Mouse (Mus musculus) intestine, postnatal 0 days (tissue): ENCODE measurements around the gene B3gnt8. TPM values are rescaled to one million over a fixed set of nuclear protein-coding genes. Genes with fewer than 3 reads are reported as not detected.
"Not testable (repeated sequence)": the region's sequence is repeated elsewhere in the genome, so short reads cannot be mapped to it uniquely, and the experiment has no call there.

Source experiments
- ATAC-seq: fragments of 200-750 bp; cut with Nextera tagmentation; 2 replicates; pipeline ENCODE4 v1.8.0; 2017; ENCODE audit warnings: mild to moderate bottlenecking, moderate TSS enrichment, moderate library complexity
- H3K27ac ChIP-seq: fragments of 300-500 bp; sonication (generic); 2 replicates; pipeline ENCODE4 v1.5.1; 2014; ENCODE audit warnings: mild to moderate bottlenecking, low read depth, low read length, moderate library complexity
- H3K27me3 ChIP-seq: fragments of 300-500 bp; sonication (generic); replicated peaks from 2 replicates; pipeline ENCODE4 v1.6.1; 2014; ENCODE audit warnings: low read length, mixed read lengths; ENCODE audit not compliant: control insufficient read depth, insufficient read depth
- H3K36me3 ChIP-seq: fragments of 300-500 bp; sonication (generic); 2 replicates; pipeline ENCODE4 v1.6.1; 2014; ENCODE audit warnings: mild to moderate bottlenecking, moderate library complexity; ENCODE audit not compliant: control insufficient read depth, insufficient read depth
- H3K4me1 ChIP-seq: fragments of 300-500 bp; sonication (generic); replicated peaks from 2 replicates; pipeline ENCODE4 v1.6.1; 2014; ENCODE audit warnings: antibody characterized with exemption, low read length, mixed read lengths; ENCODE audit not compliant: control insufficient read depth, insufficient read depth
- H3K4me2 ChIP-seq: fragments of 300-500 bp; sonication (generic); replicated peaks from 2 replicates; pipeline ENCODE4 v1.6.1; 2014; ENCODE audit warnings: low read depth, mild to moderate bottlenecking, moderate library complexity
- H3K4me3 ChIP-seq: fragments of 300-500 bp; sonication (generic); 2 replicates; pipeline ENCODE4 v1.5.1; 2014; ENCODE audit warnings: low read depth, low read length
- H3K9ac ChIP-seq: fragments of 300-500 bp; sonication (generic); 2 replicates; pipeline ENCODE4 v1.6.1; 2014; ENCODE audit warnings: mild to moderate bottlenecking, low read depth, low read length
- H3K9me3 ChIP-seq: fragments of 300-500 bp; sonication (generic); 2 replicates; pipeline ENCODE4 v1.6.1; 2016; ENCODE audit warnings: mixed run types; ENCODE audit not compliant: control insufficient read depth
- CTCF ChIP-seq: sonication (generic); IDR thresholded peaks from 2 replicates; pipeline ENCODE4 v1.5.1; 2016; ENCODE audit warnings: low read depth, mild to moderate bottlenecking, control low read depth, antibody characterized with exemption, moderate library complexity
- WGBS: fragments of 180-500 bp; shearing (Covaris S2); extraction: QIAGEN DNeasy Blood & Tissue Kit; methylation state at CpG from one replicate; pipeline ENCODE4 v1.1.7; 2014; 5-methylcytosine and 5-hydroxymethylcytosine counted together
- polyA plus RNA-seq: library from polyadenylated mRNA; unstranded; fragments of >200 nt; fragmentation: Nextera tagmentation; extraction: Ambion mirVana; gene quantifications from 2 replicates; pipeline ENCODE4 v1.2.1, GENCODE M21; 2015

B3gnt8 gene
- 3.4 and 3.5 TPM in 2 replicates for polyA plus RNA-seq

DNA sequence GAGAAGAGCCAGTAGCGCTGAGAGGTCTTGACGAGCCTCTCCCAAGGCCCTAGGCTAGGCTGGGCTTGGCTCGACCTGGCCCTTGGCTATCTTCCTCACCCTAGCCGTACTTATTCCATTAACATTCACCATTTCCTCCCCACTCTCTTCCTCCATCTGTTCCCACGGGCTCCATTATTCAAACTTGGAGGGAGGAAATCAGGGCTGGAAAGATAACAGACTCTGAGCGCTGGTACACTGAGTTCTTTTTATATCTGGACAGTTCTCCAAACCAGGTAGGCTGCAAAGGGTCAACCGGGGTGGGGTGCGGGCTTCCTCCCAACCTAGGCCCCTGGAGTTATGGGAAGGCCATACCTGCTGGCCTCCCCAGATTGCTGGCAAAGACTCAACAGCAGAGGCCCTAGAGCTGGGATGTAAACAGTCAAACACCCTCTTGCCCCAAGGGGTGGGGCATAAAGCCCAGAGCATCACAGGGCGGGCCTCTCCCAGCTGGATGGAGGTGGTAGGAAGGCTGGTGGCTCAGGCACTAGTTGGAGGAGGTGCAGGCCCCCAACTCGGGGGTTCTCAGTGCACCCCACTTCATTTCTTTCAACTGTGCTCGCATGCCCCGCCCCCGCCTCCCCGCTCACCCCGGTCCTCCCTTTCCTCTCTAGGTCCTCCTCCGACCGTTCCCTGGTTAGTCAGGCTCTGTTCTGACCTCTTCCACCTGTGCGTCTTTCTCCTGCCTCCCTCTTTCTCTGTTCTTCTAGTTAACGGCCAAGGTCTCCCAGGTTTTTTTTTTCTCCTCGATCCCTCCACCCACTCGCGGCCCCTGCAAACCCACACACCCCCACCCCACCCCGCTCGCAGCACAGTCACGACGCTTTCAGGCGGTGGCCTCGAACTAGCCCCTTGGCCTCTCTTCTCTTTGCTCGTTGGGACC, at the start of gene B3gnt8:
B3gnt8 (plus strand) TSS at position 146 of the 922 bp plus-strand sequence.
- peaks cover 52% of the 10 kb centered on the region for H3K36me3 ChIP-seq
- peaks cover 7% of the 10 kb centered on the region; the same call in 1 of the 2 replicates for H3K4me1 ChIP-seq
- no peak for TF ChIP-seq CTCF
- peak within 1 kb of the TSS; percentile 31 for H3K9ac ChIP-seq
- H3K27me3 ChIP-seq, result no peaks in the 10 kb centered on the region
- ATAC-seq, result peak; percentile 53
- H3K27ac ChIP-seq, result peak within 1 kb of the TSS; percentile 50; the same call in 1 of the 2 replicates
- peak within 1 kb of the TSS; percentile 70 for H3K4me2 ChIP-seq
- H3K9me3 ChIP-seq, result no peaks in the 10 kb centered on the region
- 7% methylated on average over 29 of the region's 29 CpGs for WGBS
- H3K4me3 ChIP-seq, result peak within 1 kb of the TSS; percentile 44

DNA sequence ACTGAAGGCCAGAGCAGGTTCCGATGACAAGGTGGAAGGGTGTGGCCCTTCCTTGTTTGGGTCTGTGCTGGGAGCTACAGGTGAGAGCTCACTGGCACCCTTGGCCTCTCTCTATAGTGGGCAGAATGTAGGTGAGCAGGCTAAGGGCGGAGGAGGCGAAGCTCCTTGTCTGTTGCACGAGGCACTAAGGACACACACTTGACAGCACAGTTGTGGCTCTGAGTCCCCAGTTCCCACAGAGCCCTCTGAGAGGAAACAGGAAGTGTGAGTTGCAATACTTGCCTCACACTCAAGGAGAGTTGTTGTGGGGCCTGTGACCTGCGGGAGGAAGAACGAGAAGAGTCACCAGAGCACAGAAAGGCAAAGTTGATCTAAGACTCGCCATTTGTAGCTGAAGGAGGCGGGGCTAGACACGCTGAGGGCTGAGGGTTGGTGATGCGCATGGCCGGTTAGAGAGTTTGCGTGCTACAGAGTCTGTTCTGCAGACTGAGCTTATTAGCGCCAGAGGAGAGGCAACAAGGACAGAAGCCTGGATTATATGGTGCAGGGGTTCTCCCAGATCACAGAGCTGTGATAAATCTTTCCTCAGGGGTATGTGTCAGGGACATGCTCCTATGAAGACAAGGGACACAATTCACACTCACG, 49.5 kb upstream of the B3gnt8 start:
- not testable (repeated sequence) for H3K4me1 ChIP-seq, H3K36me3 ChIP-seq, H3K27me3 ChIP-seq, H3K4me3 ChIP-seq, H3K9ac ChIP-seq, H3K4me2 ChIP-seq, H3K9me3 ChIP-seq, H3K27ac ChIP-seq
- peak; percentile 53 for ATAC-seq
- WGBS, result 59% methylated on average over 12 of the region's 14 CpGs

DNA sequence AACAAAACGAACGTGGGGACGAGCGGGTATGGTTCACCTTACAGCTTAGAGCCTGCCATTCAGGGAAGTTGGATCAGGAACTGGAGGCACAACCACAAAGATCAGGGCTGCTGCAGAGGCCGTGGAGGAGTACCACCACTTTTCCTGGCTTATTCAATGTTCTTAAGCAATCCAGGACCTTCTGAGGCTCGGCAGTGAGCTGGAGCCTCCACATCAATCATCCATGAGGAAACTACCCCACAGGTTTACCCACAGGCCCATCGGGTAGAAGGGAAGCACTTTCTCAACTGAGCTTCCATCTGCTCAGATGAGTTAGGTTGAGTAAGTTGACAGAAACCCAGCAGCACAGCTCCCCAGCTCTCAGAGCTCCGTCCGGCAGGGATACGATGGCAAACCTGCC, 47.0 kb upstream of the B3gnt8 start:
- 86% methylated on average over 10 of the region's 10 CpGs for WGBS
- no peaks in the 10 kb centered on the region for H3K9me3 ChIP-seq
- no peak overlapping the region for H3K4me2 ChIP-seq
- no peaks in the 10 kb centered on the region for H3K36me3 ChIP-seq
- no peak for TF ChIP-seq CTCF
- no peak overlapping the region for H3K9ac ChIP-seq
- H3K27ac ChIP-seq, result no peak overlapping the region
- no peak for ATAC-seq
- no peaks in the 10 kb centered on the region for H3K27me3 ChIP-seq
- 0 out of 2 replicates have a peak, but pooled peaks cover 4% of the 10 kb centered on the region for H3K4me1 ChIP-seq
- H3K4me3 ChIP-seq, result no peak overlapping the region

DNA sequence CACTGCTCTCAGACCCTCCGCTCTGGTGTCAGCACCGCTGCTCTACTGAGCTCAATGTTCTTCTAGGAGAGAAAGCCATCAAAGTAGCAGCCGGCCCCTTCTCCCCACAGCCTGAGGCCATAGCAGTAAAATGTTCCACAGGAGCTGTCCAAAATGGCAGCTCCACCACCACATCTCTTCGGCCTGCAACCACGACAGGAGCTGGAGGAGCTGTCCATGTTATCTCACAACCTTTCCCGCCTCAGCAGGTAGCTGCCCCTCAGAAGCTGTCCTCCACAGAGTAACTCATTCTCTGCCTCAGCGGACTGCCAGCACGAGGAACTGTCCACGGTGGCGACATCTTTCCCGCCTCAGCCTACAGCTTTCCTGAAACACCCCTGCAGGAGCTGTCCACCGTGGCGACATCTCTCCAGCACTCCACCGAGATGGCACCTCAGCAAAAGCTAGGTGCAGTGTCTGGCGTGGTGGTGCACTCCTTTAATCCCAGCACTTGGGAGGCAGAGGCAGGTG, 44.1 kb upstream of the B3gnt8 start:
- no peak overlapping the region for H3K4me3 ChIP-seq
- H3K4me2 ChIP-seq, result no peak overlapping the region
- no peaks in the 10 kb centered on the region for H3K9me3 ChIP-seq
- 86% methylated on average over 15 of the region's 15 CpGs for WGBS
- no peaks in the 10 kb centered on the region for H3K36me3 ChIP-seq
- no peak overlapping the region for H3K9ac ChIP-seq
- no peak for TF ChIP-seq CTCF
- H3K4me1 ChIP-seq, result no peaks in the 10 kb centered on the region
- H3K27me3 ChIP-seq, result no peaks in the 10 kb centered on the region
- no peak for ATAC-seq
- no peak overlapping the region for H3K27ac ChIP-seq

DNA sequence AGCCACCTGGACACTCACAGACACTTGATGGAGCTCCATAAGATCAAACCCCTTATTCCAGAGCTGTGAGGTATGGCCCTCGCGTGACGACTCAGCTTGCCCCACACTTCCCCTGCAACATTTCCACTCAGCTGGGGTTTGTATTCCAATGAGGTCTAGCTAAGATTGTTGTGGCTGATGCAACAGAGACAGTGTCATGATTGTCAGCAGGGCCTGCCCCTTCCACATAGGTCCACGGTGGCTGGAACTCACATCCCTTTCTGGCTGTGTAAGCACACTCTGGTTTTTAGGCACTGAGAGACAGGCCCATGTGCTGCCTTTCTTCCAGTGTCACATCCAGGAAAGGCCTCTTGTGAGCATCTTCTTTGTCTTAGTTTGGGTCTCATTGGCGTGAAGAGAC, 41.8 kb upstream of the B3gnt8 start:
- Histone ChIP-seq H3K9ac (no peak overlapping the region), H3K4me1 (no peaks in the 10 kb centered on the region), H3K9me3 (no peaks in the 10 kb centered on the region), H3K4me2 (no peak overlapping the region), H3K27ac (no peak overlapping the region), H3K36me3 (no peaks in the 10 kb centered on the region), H3K4me3 (no peak overlapping the region), H3K27me3 (no peaks in the 10 kb centered on the region)
- no peak for ATAC-seq
- WGBS, result 85% methylated on average over 5 of the region's 5 CpGs
- no peak for TF ChIP-seq CTCF

DNA sequence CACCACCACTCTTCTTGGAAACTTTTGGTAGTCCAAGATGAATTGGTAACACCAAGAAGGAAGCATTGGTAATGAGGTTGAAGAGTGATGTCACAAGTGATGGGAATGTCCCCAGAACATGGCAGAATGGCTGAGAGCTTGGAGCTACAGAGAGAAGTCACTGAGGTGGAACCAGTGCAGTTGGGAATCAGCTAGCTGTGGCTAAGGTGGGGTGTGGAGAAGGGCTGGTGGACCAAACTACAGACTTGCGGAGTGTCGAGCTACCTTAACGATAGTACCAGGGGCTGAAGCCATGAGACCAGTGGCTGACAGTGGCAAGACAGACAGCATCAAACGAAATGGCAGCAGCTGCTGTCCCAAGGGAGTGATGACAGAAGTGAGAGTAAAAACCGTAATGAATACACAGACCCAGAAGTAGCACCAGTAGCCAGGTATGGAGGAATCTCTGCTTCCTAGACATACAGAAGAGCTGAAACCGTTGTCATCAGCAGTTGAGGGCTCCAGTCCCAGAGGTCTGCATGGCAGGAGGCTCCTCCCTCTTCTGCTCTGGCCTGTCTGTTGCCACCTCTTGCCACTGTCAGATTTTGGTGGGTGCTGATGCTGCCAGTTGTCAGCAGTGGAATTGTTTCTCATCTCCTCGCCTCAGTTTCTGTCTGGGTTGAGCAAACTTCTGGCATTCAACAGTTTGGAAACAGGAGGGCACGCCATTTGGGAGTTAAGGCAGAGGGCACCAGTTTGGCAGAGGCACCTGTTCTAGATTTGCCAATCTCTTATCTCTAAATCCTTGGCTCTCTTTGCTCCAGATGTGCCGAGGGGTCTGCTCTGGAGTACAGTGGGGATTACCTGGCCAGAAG, 40.9 kb upstream of the B3gnt8 start:
- no peak for TF ChIP-seq CTCF
- no peaks in the 10 kb centered on the region for H3K9me3 ChIP-seq
- no peak overlapping the region for H3K27ac ChIP-seq
- 76% methylated on average over 9 of the region's 9 CpGs for WGBS
- no peaks in the 10 kb centered on the region for H3K36me3 ChIP-seq
- H3K9ac ChIP-seq, result no peak overlapping the region
- H3K4me1 ChIP-seq, result no peaks in the 10 kb centered on the region
- H3K4me3 ChIP-seq, result no peak overlapping the region
- no peak overlapping the region for H3K4me2 ChIP-seq
- no peak for ATAC-seq
- H3K27me3 ChIP-seq, result no peaks in the 10 kb centered on the region
